Mouse (Mus musculus) bone marrow macrophage, adult 2 months (primary cell): Measurements from ENCODE around the gene Eif4g3.

Source experiments
- CTCF ChIP-seq: IDR thresholded peaks from 2 replicates; pipeline ENCODE4 v1.5.1; 2012; ENCODE audit warnings: low read depth, mild to moderate bottlenecking, low read length, moderate library complexity
- POLR2A ChIP-seq: IDR thresholded peaks from 2 replicates; pipeline ENCODE4 v1.6.1; 2012; ENCODE audit warnings: mild to moderate bottlenecking, low read depth, low read length, borderline replicate concordance

DNA sequence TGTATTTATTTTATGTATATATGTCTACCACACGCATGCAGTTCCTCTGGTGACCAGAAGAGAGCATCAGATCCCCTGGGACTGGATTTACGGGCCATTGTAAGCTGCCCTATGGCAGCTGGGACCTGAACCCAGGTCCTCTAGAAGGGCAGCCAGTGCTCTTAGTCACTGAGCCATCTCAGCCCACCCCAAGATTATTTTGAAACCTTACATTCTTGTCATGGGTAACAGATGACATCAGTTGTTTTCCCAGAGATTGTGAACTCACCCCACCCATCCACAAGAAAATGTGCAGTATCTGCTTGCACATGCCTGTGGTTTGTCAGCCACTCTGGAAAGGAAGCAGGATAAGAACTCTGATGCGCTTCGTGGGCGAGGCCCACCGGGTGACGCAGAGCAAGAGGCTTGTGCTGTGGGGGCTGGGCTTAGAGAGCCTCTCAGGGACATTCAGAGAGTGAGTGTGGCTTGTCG lies 37.9 kb upstream of the Eif4g3 start:
- TF ChIP-seq POLR2A = no peak
- TF ChIP-seq CTCF = no peak
